Mouse (Mus musculus): ENCODE measurements around the gene Gse1.

The Gse1 gene

GRCm38 (mm10) chr8:120243222-120243621, 15.0 kb downstream of the Gse1 start:
- no peak for DNase-seq (ENCODE audit: low spot score in 2 of 2)

DNA sequence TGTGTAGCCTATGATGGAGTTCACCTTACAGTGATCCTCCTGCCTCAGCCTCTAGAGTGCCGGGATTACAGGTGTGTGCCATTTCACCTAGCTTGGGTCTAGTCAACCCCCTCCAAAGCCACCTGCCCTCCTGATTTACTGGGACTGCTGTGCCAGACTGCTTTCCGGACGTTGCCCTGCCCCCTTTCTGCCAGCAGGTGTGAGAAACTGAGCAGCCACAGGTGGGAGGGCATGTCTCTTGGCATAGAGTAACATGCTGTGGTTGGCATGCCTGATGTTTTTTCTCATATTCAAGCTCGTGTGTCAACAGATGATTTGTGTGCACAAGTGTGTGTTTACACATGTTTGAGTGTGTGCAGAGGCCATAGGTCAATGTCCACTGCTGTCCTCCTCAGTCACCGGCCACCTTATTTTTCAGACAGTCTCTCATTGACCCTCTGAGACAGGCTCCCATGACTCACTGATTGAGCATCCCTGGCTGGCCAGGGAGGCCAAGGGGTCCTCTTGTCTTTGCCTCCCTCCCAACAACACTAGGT, 15.7 kb downstream of the Gse1 start:
- DNase-seq (ENCODE audit: low spot score in 2 of 2) = no peak

GRCm38 (mm10) chr8:120244553-120244952, 16.3 kb downstream of the Gse1 start:
- no peak for DNase-seq (ENCODE audit: low spot score in 2 of 2)

GRCm38 (mm10) chr8:120247618-120248017, 19.4 kb downstream of the Gse1 start:
- no peak for DNase-seq (ENCODE audit: low spot score in 2 of 2)

- no peak for DNase-seq (ENCODE audit: low spot score in 2 of 2)
Measured at GRCm38 (mm10) chr8:120248031-120248430, 19.8 kb downstream of the Gse1 start.

DNA sequence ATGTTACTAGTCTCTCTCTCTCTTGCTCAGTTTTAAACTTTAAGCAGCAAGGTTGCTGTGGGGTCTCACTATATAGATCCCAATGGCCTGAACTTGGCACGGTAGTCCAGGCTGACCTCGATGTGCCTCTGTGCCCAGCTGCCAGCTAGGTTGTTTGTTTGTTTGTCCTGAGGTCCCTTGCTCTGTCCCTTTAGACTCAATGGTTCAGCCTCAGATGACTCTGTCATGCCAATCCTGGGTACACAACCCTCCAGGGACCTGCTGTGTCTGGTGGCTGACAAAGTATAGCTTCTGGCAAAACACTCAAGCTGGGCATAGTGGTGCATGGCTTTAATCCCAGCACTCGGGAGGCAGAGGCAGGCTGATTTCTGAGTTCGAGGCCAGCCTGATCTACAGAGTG, 20.2 kb downstream of the Gse1 start:
- DNase-seq (ENCODE audit: low spot score in 2 of 2) = no peak

DNA sequence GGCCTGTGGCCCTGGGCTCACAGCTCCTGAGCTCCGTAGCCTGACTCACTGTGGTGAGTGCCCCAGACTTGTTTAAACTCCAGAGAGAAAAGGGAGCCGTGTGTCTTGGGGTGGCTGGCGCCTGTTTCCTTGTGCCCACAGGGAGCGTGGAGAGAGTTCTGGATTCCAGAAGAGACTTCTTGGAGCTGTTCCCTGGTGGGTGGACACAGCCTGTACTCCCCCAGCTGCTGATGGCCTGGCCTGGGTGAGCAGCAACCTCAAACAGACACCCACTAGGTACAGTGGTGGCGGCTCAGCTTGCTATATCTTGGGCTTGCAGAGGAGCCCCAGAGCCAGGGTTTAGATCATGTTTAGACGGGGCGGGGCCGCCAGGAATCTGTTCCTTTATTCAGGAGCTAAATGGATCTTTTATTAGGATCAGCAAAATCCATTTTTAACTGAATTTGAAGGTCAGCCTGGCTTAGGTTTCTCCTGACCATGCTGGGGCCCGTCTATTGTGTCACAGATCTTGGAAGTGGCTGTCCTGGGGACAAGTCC, 21.6 kb downstream of the Gse1 start:
- DNase-seq (ENCODE audit: low spot score in 2 of 2) = no peak

- no peak for DNase-seq (ENCODE audit: low spot score in 2 of 2)
Measured at GRCm38 (mm10) chr8:120250750-120251410, 22.6 kb downstream of the Gse1 start.

DNA sequence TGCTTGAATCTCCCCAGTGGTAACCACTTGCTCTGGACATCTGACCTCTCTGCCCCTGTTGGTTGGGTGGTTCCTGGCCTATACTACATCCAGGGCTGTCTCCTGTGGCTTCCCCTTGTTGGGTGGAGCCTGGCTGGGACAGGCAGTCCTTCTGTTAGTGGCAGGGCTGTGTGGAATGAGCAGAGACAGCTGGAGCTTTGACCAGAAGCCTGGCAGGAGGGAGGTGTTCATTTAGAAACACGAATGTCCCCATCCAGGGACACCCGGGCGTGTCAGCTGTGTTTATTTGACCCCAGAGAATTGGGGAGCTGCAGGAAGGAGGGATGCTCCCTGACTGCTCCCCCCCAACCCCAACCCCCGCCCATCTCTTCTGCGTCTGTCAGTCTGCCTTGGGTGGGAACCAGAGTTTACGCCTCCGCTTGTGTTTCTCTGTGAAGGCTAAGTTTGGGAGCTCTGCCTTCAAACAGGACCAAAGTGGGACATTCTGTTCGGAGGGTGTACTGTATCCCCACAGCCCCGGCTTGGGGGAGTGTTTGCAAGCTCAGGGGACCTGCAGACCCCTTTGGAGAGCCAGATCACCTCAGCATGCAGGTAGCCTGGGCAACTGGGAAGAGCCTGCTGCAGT, 23.3 kb downstream of the Gse1 start:
- no peak for DNase-seq (ENCODE audit: low spot score in 2 of 2)

GRCm38 (mm10) chr8:120253626-120254025, 25.4 kb downstream of the Gse1 start:
- no peak for DNase-seq (ENCODE audit: low spot score in 2 of 2)

GRCm38 (mm10) chr8:120255406-120255987, 27.2 kb downstream of the Gse1 start:
- no peak for DNase-seq (ENCODE audit: low spot score in 2 of 2)

DNA sequence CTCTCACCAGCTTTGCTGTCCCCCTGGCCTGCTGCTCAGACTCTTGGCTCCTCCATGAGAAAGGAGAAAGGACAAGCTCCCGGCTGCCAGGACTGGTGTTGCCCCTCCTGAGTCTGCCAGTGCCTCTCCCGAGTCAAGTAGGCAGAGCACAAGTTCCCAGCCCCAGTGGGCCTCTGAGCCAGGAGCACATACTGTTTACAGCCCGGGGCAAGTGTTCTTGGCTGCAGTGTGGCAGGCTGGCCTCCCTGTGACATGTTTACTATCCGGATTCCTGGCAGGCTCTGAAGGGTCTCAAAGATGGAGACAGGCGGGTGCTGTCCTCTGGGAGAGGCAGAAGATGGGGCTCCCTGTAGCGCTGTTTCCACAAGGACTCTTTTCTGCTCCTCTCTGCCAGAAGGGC, 28.7 kb downstream of the Gse1 start:
- no peak for DNase-seq (ENCODE audit: low spot score in 2 of 2)

DNA sequence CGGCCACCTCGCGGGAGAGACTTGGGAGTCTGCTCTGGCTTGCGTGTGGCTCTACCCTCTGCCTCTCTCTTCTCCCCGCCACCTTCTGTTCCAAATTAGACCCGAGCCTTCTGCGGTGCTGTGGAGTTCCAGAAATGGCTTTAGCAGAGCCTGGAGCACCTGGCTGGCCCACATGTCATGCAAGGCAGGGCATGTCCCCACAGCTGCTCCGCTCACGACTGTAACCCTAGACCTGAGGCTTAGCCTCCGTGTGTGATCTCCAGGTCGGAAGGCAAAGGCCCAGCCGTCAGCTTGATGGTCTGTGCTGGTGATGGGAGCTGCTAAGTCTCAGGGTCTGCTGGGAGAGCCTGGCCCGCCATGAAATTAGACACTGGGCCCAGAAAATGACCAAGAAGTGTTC, 30.9 kb downstream of the Gse1 start:
- DNase-seq (ENCODE audit: low spot score in 2 of 2) = no peak

DNA sequence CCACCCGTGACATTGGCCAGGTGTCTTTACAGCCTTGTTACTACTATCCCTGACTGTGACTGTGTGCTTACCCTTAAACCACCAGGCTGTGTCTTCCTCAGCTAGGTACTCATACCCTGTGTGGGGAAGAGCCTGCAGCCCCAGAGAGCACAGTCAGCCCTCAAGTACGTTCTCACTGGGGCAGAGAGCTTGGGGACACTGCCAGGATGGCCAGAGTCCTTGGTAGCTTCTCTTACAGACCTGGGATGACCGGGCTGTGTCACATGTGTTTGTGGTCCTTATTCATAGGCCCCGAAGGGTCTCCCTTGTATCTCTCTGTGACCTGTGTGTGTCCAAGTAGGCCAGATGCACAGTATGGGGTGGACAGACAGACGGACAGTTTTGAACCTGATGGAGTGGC, 32.4 kb downstream of the Gse1 start:
- DNase-seq (ENCODE audit: low spot score in 2 of 2) = no peak

GRCm38 (mm10) chr8:120261338-120262120, 33.3 kb downstream of the Gse1 start:
- DNase-seq (ENCODE audit: low spot score in 2 of 2) = no peak

GRCm38 (mm10) chr8:120263879-120264278, 35.6 kb downstream of the Gse1 start:
- DNase-seq (ENCODE audit: low spot score in 2 of 2) = no peak

DNA sequence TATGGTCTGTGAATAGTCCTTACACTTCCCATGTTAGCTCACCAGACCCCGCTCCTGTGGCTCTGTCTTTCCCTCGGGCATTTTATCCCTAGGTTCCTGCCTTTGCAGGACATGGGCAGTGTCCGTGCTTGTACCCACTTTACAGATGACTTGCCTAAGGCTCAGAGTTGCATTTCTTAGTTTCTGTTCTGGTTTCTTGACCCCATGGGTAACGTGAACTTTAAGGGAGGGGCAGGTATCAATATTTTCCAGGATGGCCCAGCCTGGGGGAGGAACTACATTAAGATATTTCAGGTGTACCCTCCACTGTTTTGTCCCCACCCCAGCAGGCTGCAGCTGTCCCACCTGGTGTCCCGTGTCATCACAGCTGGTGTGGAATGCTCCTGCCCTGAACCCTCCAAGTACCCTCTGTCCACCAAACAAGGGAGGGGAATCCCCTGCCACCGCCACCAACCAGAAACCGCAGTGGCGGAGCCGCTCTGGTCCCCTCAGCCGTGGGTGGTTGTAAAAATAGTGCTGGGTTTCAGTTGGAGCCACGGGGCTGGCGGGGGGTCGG, 36.2 kb downstream of the Gse1 start:
- no peak for DNase-seq (ENCODE audit: low spot score in 2 of 2)

DNA sequence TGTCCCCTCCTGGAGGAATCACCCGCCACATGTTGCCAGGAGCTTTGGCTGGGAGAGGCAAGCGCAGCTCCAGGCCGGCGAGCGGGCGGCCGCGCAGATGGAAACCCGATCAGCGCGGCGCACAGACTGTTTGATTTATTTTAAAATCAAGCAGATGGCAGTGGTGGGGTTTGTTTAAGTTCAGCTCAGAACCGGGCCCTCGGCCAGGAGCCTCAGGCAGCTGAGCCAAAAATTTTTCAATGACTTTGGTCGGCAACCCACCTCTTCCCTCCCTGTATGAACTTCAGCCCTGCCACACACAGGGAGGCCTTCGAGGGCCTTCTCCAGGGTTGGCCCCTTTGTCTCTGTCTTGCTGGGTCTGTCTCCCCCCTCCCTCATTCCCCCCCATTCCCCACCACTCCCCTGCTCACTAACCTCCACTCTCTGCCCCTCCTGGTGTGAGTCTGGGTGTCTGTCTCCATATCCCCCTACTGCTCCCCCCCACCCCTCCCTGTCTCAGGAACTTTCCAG, 36.7 kb downstream of the Gse1 start:
- no peak for DNase-seq (ENCODE audit: low spot score in 2 of 2)

GRCm38 (mm10) chr8:120265471-120265870, 37.2 kb downstream of the Gse1 start:
- DNase-seq (ENCODE audit: low spot score in 2 of 2) = peak in 1 of 2 experiments; percentile 52

DNA sequence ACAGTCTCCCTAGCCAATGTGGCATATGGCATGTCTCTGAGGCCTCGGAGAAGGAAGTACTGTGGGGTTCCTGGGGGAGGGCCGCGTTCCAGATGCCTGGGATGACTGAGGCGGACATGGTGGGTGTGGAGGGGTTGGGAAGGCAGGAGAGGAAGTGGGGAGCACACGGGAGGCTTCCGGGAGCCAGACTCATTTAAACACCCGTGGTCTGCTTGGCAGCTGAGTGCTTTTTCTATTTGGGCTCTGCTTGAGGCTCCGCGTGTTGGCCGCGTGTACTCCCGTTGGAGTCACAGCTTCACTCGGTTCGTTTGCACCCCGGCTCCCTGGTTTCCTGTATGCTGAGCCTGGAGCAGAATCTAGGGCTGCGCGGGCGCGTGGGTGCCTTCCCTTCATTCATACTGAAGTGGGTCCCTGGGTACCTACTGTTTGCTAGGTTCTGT, 40.3 kb downstream of the Gse1 start:
- no peak for DNase-seq (ENCODE audit: low spot score in 2 of 2)

DNA sequence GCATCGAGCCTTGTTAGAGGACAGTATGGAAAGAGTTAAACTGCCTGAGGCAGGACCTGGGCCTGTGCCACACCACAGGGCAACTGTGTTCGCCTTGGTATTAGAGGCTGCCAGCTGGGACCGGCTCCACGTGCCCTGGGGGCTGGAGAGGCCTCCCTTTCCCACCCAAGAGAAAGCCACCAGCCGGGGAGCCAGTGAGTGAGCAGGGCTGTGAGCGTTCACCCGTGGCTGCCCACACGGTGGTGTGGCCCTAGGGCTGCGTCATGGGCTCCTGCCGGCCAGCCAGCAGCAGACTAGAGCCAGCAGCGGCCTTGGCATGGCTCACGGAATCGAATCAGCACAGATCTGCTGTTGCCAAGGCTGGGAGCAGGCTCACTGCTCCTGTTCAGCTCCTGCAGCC, 42.2 kb downstream of the Gse1 start:
- DNase-seq (ENCODE audit: low spot score in 2 of 2) = no peak

Measured in spleen, postnatal 10 days (tissue).